Mouse (Mus musculus): ENCODE results near the gene Vgll3.

GRCm38 (mm10) chr16:65816059-65816458 lies 1.0 kb downstream of the Vgll3 start:
- no peak for TF ChIP-seq CTCF (IDR thresholded peaks at IDR 0.05; ENCODE audit: borderline replicate concordance, extremely low read depth, insufficient read depth, insufficient read length)
- no peak for TF ChIP-seq POLR2A (IDR thresholded peaks at IDR 0.05; ENCODE audit: borderline replicate concordance, extremely low read depth, insufficient read depth, insufficient read length, poor library complexity, severe bottlenecking)
